Mouse (Mus musculus) spleen, adult 2 months (tissue): ENCODE data around the gene Cep112.

Experiments
- CTCF ChIP-seq: fragments of 200-500 bp; IDR thresholded peaks from 2 replicates; pipeline ENCODE4 v1.5.1; 2011; ENCODE audit warnings: mild to moderate bottlenecking, inconsistent platforms; ENCODE audit not compliant: insufficient read depth, insufficient read length, insufficient replicate concordance; ENCODE audit errors: extremely low read depth
- POLR2A ChIP-seq: fragments of 200-500 bp; IDR thresholded peaks from 2 replicates; pipeline ENCODE4 v1.6.1; 2011; ENCODE audit warnings: low read depth, low read length, inconsistent platforms

DNA sequence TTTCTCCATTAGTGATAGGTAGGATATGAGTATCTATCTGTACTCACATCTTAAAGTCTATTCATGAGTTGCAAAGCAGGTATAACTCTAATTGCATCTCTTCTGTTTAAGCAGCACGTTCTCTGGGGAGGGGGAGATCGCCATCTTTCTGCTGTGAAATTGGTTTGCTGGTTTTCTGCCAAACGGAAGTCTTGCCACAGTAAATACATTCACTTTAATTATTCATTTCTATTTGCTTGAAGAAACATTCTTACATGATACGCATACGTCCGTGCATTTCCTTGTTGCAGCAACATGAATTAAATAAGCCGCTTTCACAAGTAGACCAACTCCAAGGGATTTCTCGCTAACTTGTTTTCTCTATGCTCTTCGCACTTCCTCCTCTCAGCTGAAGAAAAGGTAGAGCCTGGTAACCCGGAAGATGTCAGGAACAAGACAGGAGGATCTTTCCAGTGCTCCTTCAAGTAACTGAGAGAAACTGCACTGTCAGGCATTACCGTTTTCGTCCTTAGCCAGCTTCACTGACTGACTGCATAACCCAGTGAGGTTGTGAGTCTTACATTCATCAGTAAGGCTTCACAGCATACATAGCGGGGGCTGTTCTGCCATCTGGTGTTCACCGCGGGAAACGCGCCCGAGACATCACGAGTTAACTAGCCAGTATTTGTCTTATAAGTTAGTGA lies 47.2 kb upstream of the Cep112 start:
- no peak for TF ChIP-seq POLR2A
- peak; percentile 95 for TF ChIP-seq CTCF
